ENCODE assay signal across 32 mouse cellular contexts in the genomic region with DNA sequence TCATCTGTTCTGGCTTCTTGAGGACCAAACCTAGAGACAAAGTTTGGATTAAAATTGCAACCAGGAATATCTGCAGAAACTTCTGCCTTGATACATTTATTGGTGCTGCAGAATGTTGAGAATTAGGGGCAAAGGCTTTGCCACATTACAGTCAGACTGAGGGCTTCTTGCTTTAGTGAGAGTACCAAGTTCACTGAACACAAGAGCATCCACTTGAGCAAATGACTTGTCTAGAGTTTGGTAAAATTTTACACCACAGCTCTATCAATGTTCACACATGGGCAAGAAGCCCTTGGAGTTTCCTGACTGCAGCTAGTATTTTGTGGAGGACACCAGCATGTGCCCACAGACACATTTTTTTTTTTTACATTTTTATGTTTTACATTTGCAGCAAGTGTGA. TPM values are rescaled to one million over a fixed set of nuclear protein-coding genes. Genes with fewer than 3 reads are reported as not detected.
"Had no signal": no experiment of that assay in that cellular context is flagged by ENCODE, and none has a peak within 500 bp of the region (broad histone marks: within the 10 kb centered on the region; RNA-seq: fewer than 3 reads in every experiment).

No protein-coding gene starts in this region.

- H3K36me3 ChIP-seq: heart, embryonic 10.5 days; heart, embryonic 12.5 days; heart, embryonic 13.5 days; heart, embryonic 15.5 days; hindbrain, embryonic 10.5 days; hindbrain, embryonic 12.5 days; hindbrain, embryonic 13.5 days; hindbrain, embryonic 15.5 days; intestine, embryonic 15.5 days had no signal

- H3K4me1 ChIP-seq: heart, embryonic 10.5 days; heart, embryonic 12.5 days; heart, embryonic 13.5 days; heart, embryonic 15.5 days; hindbrain, embryonic 10.5 days; hindbrain, embryonic 12.5 days; hindbrain, embryonic 13.5 days; hindbrain, embryonic 15.5 days; intestine, embryonic 15.5 days had no signal

- DNase-seq: heart, adult 2 months; heart, postnatal 10 days; heart, postnatal 14 days; heart, postnatal 36 days; heart, postnatal 4 days; kidney, adult 18-20 months; kidney, postnatal 10 days; kidney, postnatal 14 days; kidney, postnatal 4 days; layer of hippocampus, adult 9-11 months; layer of hippocampus, postnatal 36 days had no signal

- H3K27me3 ChIP-seq: heart, embryonic 12.5 days; heart, embryonic 13.5 days; heart, embryonic 15.5 days; hindbrain, embryonic 12.5 days; hindbrain, embryonic 13.5 days; hindbrain, embryonic 15.5 days; intestine, embryonic 15.5 days had no signal

- H3K4me2 ChIP-seq: heart, embryonic 11.5 days; heart, embryonic 12.5 days; heart, embryonic 13.5 days; heart, embryonic 15.5 days; hindbrain, embryonic 12.5 days; hindbrain, embryonic 13.5 days; hindbrain, embryonic 14.5 days; hindbrain, embryonic 15.5 days; intestine, embryonic 15.5 days had no signal

- H3K9ac ChIP-seq: heart, embryonic 12.5 days; heart, embryonic 13.5 days; heart, embryonic 15.5 days; hindbrain, embryonic 12.5 days; hindbrain, embryonic 13.5 days; hindbrain, embryonic 14.5 days; hindbrain, embryonic 15.5 days; intestine, embryonic 15.5 days had no signal

- ATAC-seq: hindbrain, embryonic 16.5 days; hindbrain, postnatal 0 days; inflammation-experienced regulatory T-cells, adult 6 months; intestine, embryonic 15.5 days; intestine, embryonic 16.5 days; intestine, postnatal 0 days had no signal

- H3K4me3 ChIP-seq: heart, adult 2 months; heart, embryonic 10.5 days; heart, embryonic 12.5 days; heart, embryonic 13.5 days; heart, embryonic 15.5 days; hindbrain, embryonic 10.5 days; hindbrain, embryonic 12.5 days; hindbrain, embryonic 13.5 days; hindbrain, embryonic 15.5 days; intestine, embryonic 15.5 days; layer of hippocampus, adult 2 months; left cerebral cortex, adult 2 months had no signal

- H3K9me3 ChIP-seq: heart, embryonic 10.5 days; heart, embryonic 12.5 days; heart, embryonic 13.5 days; heart, embryonic 15.5 days; hindbrain, embryonic 10.5 days; hindbrain, embryonic 12.5 days; hindbrain, embryonic 13.5 days; hindbrain, embryonic 15.5 days; intestine, embryonic 15.5 days had no signal

- H3K27ac ChIP-seq: heart, adult 2 months; heart, embryonic 10.5 days; heart, embryonic 13.5 days; heart, embryonic 15.5 days; hindbrain, embryonic 10.5 days; hindbrain, embryonic 12.5 days; hindbrain, embryonic 13.5 days; hindbrain, embryonic 14.5 days; hindbrain, embryonic 15.5 days; hindbrain, postnatal 0 days; intestine, embryonic 15.5 days; kidney, postnatal 0 days; layer of hippocampus, adult 2 months; left cerebral cortex, adult 2 months had no signal

RNA-seq across cellular contexts. Expression of a gene that starts 47.7 kb away (rescaled TPM):
- polyA plus RNA-seq: heart, embryonic 11.5 days; heart, embryonic 12.5 days; heart, embryonic 13.5 days; hindbrain, embryonic 10.5 days; hindbrain, embryonic 11.5 days; hindbrain, embryonic 12.5 days; hindbrain, embryonic 13.5 days; hindbrain, embryonic 14.5 days; hindbrain, embryonic 15.5 days; hindbrain, embryonic 16.5 days; hindbrain, postnatal 0 days; large intestine, adult 2 months had no signal

RNA-seq across cellular contexts. Expression of a gene that starts 53.9 kb away (rescaled TPM):
- polyA plus RNA-seq: inflammation-experienced regulatory T-cells, adult 6 months had no signal
